Mouse (Mus musculus) midbrain, postnatal 0 days (tissue): ENCODE data around the gene Slco1b2. TPM values are rescaled to one million over a fixed set of nuclear protein-coding genes. Genes with fewer than 3 reads are reported as not detected.

Experiments
- ATAC-seq: fragments of 200-750 bp; cut with Nextera tagmentation; 2 replicates; pipeline ENCODE4 v1.8.0; 2017; ENCODE audit warnings: moderate number of reproducible peaks, mild to moderate bottlenecking, moderate TSS enrichment, moderate library complexity; ENCODE audit not compliant: low FRiP score
- DNase-seq: peaks from one replicate; pipeline ENCODE4 v3.0.0-alpha.2; 2015; ENCODE audit warnings: low spot score
- H3K27ac ChIP-seq: fragments of 300-500 bp; sonication (generic); 2 replicates; pipeline ENCODE4 v1.5.1; 2014; ENCODE audit warnings: low read depth, mild to moderate bottlenecking, low read length, mixed read lengths
- H3K27me3 ChIP-seq: fragments of 300-500 bp; sonication (generic); 2 replicates; pipeline ENCODE4 v1.6.1; 2014; ENCODE audit warnings: low read length, control low read depth, mixed read lengths; ENCODE audit not compliant: insufficient read depth
- H3K36me3 ChIP-seq: fragments of 300-500 bp; sonication (generic); 2 replicates; pipeline ENCODE4 v1.6.1; 2014; ENCODE audit warnings: low read length, control low read depth, mixed read lengths; ENCODE audit not compliant: insufficient read depth
- H3K4me1 ChIP-seq: fragments of 300-500 bp; sonication (generic); 2 replicates; pipeline ENCODE4 v1.6.1; 2014; ENCODE audit warnings: mild to moderate bottlenecking, control low read depth, antibody characterized with exemption, low read length, mixed read lengths; ENCODE audit not compliant: insufficient read depth
- H3K4me2 ChIP-seq: fragments of 300-500 bp; sonication (generic); 2 replicates; pipeline ENCODE4 v1.6.1; 2014; ENCODE audit warnings: low read depth, mild to moderate bottlenecking, low read length, mixed read lengths; ENCODE audit not compliant: poor library complexity, severe bottlenecking
- H3K4me3 ChIP-seq: fragments of 300-500 bp; sonication (generic); 2 replicates; pipeline ENCODE4 v1.5.1; 2014; ENCODE audit warnings: low read depth, mild to moderate bottlenecking, low read length, moderate library complexity
- H3K9ac ChIP-seq: fragments of 300-500 bp; sonication (generic); replicated peaks from 2 replicates; pipeline ENCODE4 v1.6.1; 2014; ENCODE audit warnings: mild to moderate bottlenecking, low read length, moderate library complexity, mixed read lengths; ENCODE audit not compliant: poor library complexity, severe bottlenecking
- H3K9me3 ChIP-seq: fragments of 300-500 bp; sonication (generic); 2 replicates; pipeline ENCODE4 v1.6.1; 2016; ENCODE audit warnings: low read length, control low read depth
- CTCF ChIP-seq: IDR thresholded peaks from 2 replicates; pipeline ENCODE4 v1.5.1; 2016; ENCODE audit warnings: antibody characterized with exemption, mild to moderate bottlenecking
- WGBS: fragments of 180-500 bp; shearing (Covaris S2); extraction: QIAGEN DNeasy Blood & Tissue Kit; methylation state at CpG from one replicate; pipeline ENCODE4 v1.1.7; 2014; 5-methylcytosine and 5-hydroxymethylcytosine counted together
- polyA plus RNA-seq: library from polyadenylated mRNA; unstranded; fragments of >200 nt; fragmentation: Nextera tagmentation; extraction: Ambion mirVana; gene quantifications from 2 replicates; pipeline ENCODE4 v1.2.1, GENCODE M21; 2015
- total RNA-seq: library from RNA; depleted of rRNA; stranded (reverse); fragments of >200 nt; gene quantifications from 2 replicates; pipeline ENCODE4 v1.2.3, GENCODE M21; 2014

The Slco1b2 gene
- total and polyA plus RNA-seq, 2 experiments from 2014 or later = not detected

DNA sequence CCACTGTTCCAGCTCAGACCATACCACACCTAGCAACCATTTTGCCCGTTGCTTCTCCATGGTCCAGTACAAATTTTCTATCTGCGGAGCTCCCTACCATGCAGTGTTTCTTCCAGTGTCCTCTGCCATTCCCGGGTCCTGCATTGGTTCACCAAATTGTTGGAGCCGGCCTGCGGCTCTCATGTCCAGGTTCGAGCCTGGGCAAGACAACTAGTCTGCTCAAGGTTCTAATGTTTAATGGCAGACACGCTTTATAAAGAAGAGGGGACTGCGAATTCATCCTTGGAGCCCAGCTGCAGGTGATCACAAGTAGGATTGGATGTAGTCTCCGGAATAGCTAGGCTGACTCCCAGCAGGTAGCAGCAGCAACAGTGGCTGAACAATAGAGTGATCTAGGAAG, 28.4 kb upstream of the Slco1b2 start:
- no peaks in the 10 kb centered on the region for H3K27me3 ChIP-seq
- TF ChIP-seq CTCF = no peak
- no peak overlapping the region for H3K9ac ChIP-seq
- no peaks in the 10 kb centered on the region for H3K36me3 ChIP-seq
- H3K9me3 ChIP-seq = peaks cover 7% of the 10 kb centered on the region; the same call in 1 of the 2 replicates
- 70% methylated on average over 9 of the region's 9 CpGs for WGBS
- no peak overlapping the region for H3K4me2 ChIP-seq
- no peak for ATAC-seq
- H3K27ac ChIP-seq = no peak overlapping the region
- no peaks in the 10 kb centered on the region for H3K4me1 ChIP-seq
- H3K4me3 ChIP-seq = no peak overlapping the region
- DNase-seq = no peak

DNA sequence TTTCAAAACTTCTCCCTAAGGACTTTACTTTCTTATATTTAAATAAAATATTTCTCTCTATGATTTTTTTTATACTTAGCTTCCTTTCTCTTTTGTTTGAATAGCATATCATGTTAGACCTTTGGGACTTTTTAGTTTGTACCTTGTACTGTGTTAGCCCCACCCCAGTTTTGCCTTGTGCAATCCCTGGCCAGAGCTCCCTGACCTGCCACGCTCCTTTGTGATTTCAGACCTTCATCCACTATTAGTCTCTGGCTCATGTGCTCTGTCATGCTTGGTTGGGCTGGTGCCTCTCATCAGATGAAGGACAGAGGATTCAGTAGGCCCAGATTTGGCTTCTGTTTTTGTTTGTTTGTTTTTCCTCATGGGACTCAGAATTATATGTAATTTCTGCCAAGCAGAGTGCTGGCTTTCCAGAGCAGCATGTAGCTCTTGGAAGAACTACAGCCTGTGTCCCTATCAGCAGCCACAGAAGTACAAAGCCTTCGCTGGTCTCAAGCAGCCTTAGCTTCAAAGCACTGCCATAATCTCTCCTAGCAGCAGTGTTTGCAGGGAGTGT, 18.5 kb upstream of the Slco1b2 start:
- WGBS = 70% methylated on average over 2 of the region's 2 CpGs
- Histone ChIP-seq H3K36me3 (no peaks in the 10 kb centered on the region), H3K27ac (no peak overlapping the region), H3K27me3 (no peaks in the 10 kb centered on the region), H3K4me1 (no peaks in the 10 kb centered on the region), H3K9me3 (no peaks in the 10 kb centered on the region), H3K4me3 (no peak overlapping the region), H3K9ac (no peak overlapping the region), H3K4me2 (no peak overlapping the region)
- ATAC-seq = no peak
- no peak for TF ChIP-seq CTCF
- DNase-seq = no peak

DNA sequence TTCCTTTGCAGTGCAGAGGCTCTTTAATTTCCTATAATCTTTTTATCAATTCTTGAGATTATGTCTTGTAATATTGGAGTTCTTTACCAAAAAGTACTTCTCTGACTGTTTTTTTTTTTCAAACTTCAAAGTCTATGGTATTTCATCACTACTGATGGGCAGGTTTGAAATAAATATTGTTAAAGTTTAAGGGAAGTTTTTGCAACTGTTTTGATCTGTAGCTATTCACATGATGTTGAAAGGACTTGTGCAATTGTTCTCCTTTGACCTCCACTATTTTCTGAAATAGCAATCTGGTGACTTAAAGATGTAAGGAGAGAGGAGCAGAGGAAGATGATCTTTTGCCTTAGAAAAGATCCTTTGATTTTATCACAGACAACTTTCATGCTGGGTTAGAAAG, 15.3 kb upstream of the Slco1b2 start:
- ATAC-seq = no peak
- H3K4me2 ChIP-seq = no peak overlapping the region
- no peak for DNase-seq
- no peak for TF ChIP-seq CTCF
- no peaks in the 10 kb centered on the region for H3K4me1 ChIP-seq
- no peaks in the 10 kb centered on the region for H3K36me3 ChIP-seq
- no peaks in the 10 kb centered on the region for H3K27me3 ChIP-seq
- no peaks in the 10 kb centered on the region for H3K9me3 ChIP-seq
- no peak overlapping the region for H3K4me3 ChIP-seq
- no peak overlapping the region for H3K27ac ChIP-seq
- no peak overlapping the region for H3K9ac ChIP-seq

DNA sequence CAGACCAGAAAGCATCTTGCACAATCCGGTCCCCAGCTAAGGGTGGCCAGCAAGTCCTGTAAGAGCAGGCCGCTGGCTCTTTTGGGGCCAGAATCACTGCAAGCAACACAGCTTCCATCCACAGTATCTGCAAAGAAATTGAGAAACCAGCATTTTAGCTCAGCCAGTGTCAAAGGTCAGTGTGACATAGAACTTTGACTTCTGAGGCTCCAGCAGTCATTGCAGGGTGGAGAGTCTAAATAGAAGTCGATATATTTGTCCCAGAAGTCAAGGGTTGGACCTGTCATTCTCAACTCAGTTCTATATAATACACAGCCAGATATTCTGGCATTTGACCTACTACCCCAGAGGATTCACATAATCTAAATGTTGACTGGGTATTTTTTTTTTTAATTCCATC, 14.0 kb upstream of the Slco1b2 start:
- H3K36me3 ChIP-seq = no peaks in the 10 kb centered on the region
- DNase-seq = no peak
- H3K4me3 ChIP-seq = no peak overlapping the region
- H3K4me1 ChIP-seq = no peaks in the 10 kb centered on the region
- ATAC-seq = no peak
- TF ChIP-seq CTCF = no peak
- no peak overlapping the region for H3K4me2 ChIP-seq
- H3K9ac ChIP-seq = no peak overlapping the region
- 90% methylated on average over 3 of the region's 3 CpGs for WGBS
- no peak overlapping the region for H3K27ac ChIP-seq
- no peaks in the 10 kb centered on the region for H3K9me3 ChIP-seq
- no peaks in the 10 kb centered on the region for H3K27me3 ChIP-seq

DNA sequence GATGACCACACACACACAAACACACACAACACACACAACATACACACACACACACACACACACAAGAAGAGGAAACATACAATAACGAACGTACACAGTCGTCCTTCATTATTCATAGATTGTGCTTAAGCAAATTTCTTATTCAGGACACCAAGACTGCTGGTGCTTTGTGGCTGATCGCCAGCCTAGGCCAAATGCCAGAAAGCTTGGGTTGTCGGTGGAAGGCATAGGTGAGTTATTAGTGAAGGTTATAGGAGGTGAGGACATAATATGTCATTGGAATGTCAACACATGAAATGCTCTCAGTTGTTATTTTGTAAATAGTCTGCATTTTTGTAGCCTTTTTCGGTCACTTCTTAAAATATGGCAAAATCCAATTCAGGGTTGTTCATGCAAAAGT, 3.6 kb downstream of the Slco1b2 start:
- DNase-seq (peak; percentile 7), ATAC-seq (no peak)
- Histone ChIP-seq H3K4me3 (no peak overlapping the region), H3K9ac (no peak overlapping the region), H3K4me1 (no peaks in the 10 kb centered on the region), H3K4me2 (no peak overlapping the region), H3K9me3 (no peaks in the 10 kb centered on the region), H3K27me3 (no peaks in the 10 kb centered on the region), H3K36me3 (no peaks in the 10 kb centered on the region), H3K27ac (no peak overlapping the region)
- 84% methylated on average over 6 of the region's 6 CpGs for WGBS
- TF ChIP-seq CTCF = no peak

DNA sequence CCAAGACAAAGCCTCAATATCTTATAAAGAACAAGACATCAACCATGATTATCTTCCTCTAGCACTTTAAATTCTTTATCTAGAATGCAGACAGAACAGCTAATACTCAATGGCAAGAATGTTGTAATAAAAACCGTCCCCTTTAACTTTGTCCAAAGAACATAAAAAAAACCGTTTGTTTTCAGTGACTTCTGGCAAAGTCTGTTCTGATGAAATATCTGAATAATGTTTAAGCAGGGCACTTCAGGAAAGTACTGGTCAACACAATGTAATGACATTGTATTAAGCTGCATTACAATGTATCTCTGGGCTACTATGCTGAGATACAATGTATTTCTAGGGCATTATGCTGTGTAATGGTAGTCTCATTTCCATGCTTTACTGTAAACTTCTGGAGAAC, 5.9 kb downstream of the Slco1b2 start:
- ATAC-seq (no peak), DNase-seq (no peak)
- whole genome bisulfite sequencing = 70% methylated on average over 2 of the region's 2 CpGs
- Histone ChIP-seq H3K27me3 (no peaks in the 10 kb centered on the region), H3K27ac (no peak overlapping the region), H3K4me2 (no peak overlapping the region), H3K4me3 (no peak overlapping the region), H3K36me3 (no peaks in the 10 kb centered on the region), H3K9me3 (no peaks in the 10 kb centered on the region), H3K9ac (no peak overlapping the region), H3K4me1 (no peaks in the 10 kb centered on the region)
- TF ChIP-seq CTCF = no peak
